Mouse (Mus musculus) heart, embryonic 11.5 days (tissue): ENCODE measurements at regions not wholly inside any gene's neighbourhood (a gene's known extent, or its start where the extent isn't known, plus 50 kb on each side); places are given as distances from the start of the nearest gene placed in this dataset.

Experiments used
- ATAC-seq: fragments of 200-750 bp; cut with Nextera tagmentation; replicated peaks from 2 replicates; pipeline ENCODE4 v1.8.0; 2017; ENCODE audit warnings: moderate library complexity; ENCODE audit not compliant: insufficient number of reproducible peaks, low FRiP score, low TSS enrichment
- H3K27ac ChIP-seq: fragments of 300-500 bp; sonication (generic); 2 replicates; pipeline ENCODE4 v1.5.1; 2014; ENCODE audit warnings: mild to moderate bottlenecking, low read depth, low read length
- H3K27me3 ChIP-seq: fragments of 300-500 bp; sonication (generic); 2 replicates; pipeline ENCODE4 v1.6.1; 2014; ENCODE audit warnings: mild to moderate bottlenecking, low read length, mixed read lengths; ENCODE audit not compliant: control insufficient read depth, insufficient read depth
- H3K36me3 ChIP-seq: fragments of 300-500 bp; sonication (generic); 2 replicates; pipeline ENCODE4 v1.6.1; 2014; ENCODE audit warnings: mild to moderate bottlenecking, low read length, moderate library complexity, mixed read lengths; ENCODE audit not compliant: control insufficient read depth, insufficient read depth
- H3K4me1 ChIP-seq: fragments of 300-500 bp; sonication (generic); 2 replicates; pipeline ENCODE4 v1.6.1; 2014; ENCODE audit warnings: low read length; ENCODE audit not compliant: control insufficient read depth, insufficient read depth
- H3K4me2 ChIP-seq: fragments of 300-500 bp; sonication (generic); 2 replicates; pipeline ENCODE4 v1.6.1; 2014; ENCODE audit warnings: mild to moderate bottlenecking, moderate library complexity
- H3K4me3 ChIP-seq: fragments of 300-500 bp; sonication (generic); 2 replicates; pipeline ENCODE4 v1.5.1; 2014; ENCODE audit warnings: low read depth, low read length
- H3K9ac ChIP-seq: fragments of 300-500 bp; sonication (generic); 2 replicates; pipeline ENCODE4 v1.6.1; 2014; ENCODE audit warnings: mild to moderate bottlenecking, low read depth, low read length, moderate library complexity
- H3K9me3 ChIP-seq: fragments of 300-500 bp; sonication (generic); replicated peaks from 2 replicates; pipeline ENCODE4 v1.6.1; 2016; ENCODE audit warnings: low read length; ENCODE audit not compliant: control insufficient read depth
- WGBS: fragments of 180-500 bp; shearing (Covaris S2); extraction: QIAGEN DNeasy Blood & Tissue Kit; methylation state at CpG from one replicate; pipeline ENCODE4 v1.1.7; 2014; ENCODE audit not compliant: insufficient replicate concordance; 5-methylcytosine and 5-hydroxymethylcytosine counted together

GRCm38 (mm10) chr5:112133688-112134573 lies 118.4 kb downstream of the Cryba4 start:
- no peaks in the 10 kb centered on the region for H3K9me3 ChIP-seq
- H3K27ac ChIP-seq, result no peak overlapping the region
- no peak overlapping the region for H3K9ac ChIP-seq
- no peaks in the 10 kb centered on the region for H3K36me3 ChIP-seq
- no peaks in the 10 kb centered on the region for H3K4me1 ChIP-seq
- 0 out of 2 replicates have a peak, but pooled peaks cover 2% of the 10 kb centered on the region for H3K27me3 ChIP-seq
- 76% methylated on average over 21 of the region's 21 CpGs for WGBS
- no peak for ATAC-seq
- H3K4me2 ChIP-seq, result no peak overlapping the region
- H3K4me3 ChIP-seq, result no peak overlapping the region

DNA sequence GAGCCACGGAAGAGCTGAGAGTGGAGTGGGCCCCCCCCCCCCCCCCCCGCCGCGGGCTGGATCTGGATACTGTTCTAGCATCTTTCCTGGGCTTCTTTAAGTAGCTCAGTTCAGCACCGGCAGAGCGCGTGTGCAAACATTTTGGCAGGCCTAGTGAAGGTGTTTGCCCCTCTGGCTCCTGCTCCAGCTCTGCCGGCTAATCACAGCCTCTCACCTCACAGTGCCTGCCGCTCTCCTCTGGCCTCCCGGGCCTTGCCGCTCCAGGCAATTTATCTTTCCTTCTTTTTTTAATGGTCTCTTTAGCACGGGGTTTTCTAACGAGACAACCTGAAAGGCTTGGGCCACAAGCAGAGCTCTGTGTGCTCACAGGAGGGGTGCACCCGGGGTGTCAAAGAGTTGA lies 115.7 kb downstream of the Cryba4 start:
- no peak overlapping the region for H3K4me2 ChIP-seq
- H3K4me1 ChIP-seq, result no peaks in the 10 kb centered on the region
- ATAC-seq, result no peak
- WGBS, result 31% methylated on average over 12 of the region's 14 CpGs
- H3K4me3 ChIP-seq, result no peak overlapping the region
- 0 out of 2 replicates have a peak, but pooled peaks cover 5% of the 10 kb centered on the region for H3K27me3 ChIP-seq
- no peak overlapping the region for H3K9ac ChIP-seq
- H3K36me3 ChIP-seq, result no peaks in the 10 kb centered on the region
- H3K27ac ChIP-seq, result no peak overlapping the region
- H3K9me3 ChIP-seq, result no peaks in the 10 kb centered on the region

- Histone ChIP-seq H3K9me3 (no peaks in the 10 kb centered on the region), H3K4me2 (no peak overlapping the region), H3K9ac (no peak overlapping the region), H3K4me1 (no peaks in the 10 kb centered on the region), H3K27ac (no peak overlapping the region), H3K4me3 (no peak overlapping the region), H3K36me3 (no peaks in the 10 kb centered on the region), H3K27me3 (0 out of 2 replicates have a peak, but pooled peaks cover 5% of the 10 kb centered on the region)
- no peak for ATAC-seq
- 69% methylated on average over 3 of the region's 3 CpGs for WGBS
These were observed 114.1 kb downstream of the Cryba4 start for GRCm38 (mm10) chr5:112138246-112138645.

GRCm38 (mm10) chr5:112142731-112143130 lies 109.6 kb downstream of the Cryba4 start:
- Histone ChIP-seq H3K9me3 (no peaks in the 10 kb centered on the region), H3K27ac (no peak overlapping the region), H3K4me3 (no peak overlapping the region), H3K9ac (no peak overlapping the region), H3K4me1 (no peaks in the 10 kb centered on the region), H3K4me2 (no peak overlapping the region), H3K36me3 (no peaks in the 10 kb centered on the region), H3K27me3 (0 out of 2 replicates have a peak, but pooled peaks cover 2% of the 10 kb centered on the region)
- 81% methylated on average over 3 of the region's 3 CpGs for WGBS
- ATAC-seq, result no peak

DNA sequence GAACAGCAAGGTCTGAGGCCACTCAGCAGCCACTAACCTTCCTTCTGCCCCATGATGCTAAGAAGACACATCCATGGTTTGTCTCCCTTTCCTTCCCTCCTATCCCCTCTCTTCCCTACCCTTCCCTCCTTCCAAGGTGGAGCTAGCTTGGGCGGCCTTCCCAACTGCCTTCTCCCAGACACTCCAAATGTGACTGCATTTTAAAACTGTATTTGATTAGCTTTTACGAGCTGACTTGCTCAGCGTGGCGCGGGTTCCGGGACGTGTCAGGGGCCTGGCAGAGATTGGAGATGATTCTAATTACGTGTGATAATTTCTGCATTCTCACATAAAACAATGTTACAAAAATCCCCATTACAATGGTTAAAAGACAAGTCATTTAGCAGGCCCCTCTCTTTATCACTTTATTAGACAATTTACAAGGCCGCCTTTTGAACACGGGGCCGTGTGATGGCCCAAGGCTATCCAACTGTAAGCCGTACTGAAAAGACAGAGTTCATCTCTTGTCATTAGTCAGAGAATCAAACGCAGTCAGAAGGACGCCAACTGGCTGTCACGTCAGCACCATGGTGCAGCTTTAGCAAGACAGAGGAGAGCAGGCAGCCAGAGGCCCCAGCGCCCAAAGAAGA lies 108.2 kb downstream of the Cryba4 start:
- no peak for ATAC-seq
- Histone ChIP-seq H3K36me3 (no peaks in the 10 kb centered on the region), H3K27me3 (0 out of 2 replicates have a peak, but pooled peaks cover 2% of the 10 kb centered on the region), H3K4me2 (no peak overlapping the region), H3K4me1 (no peaks in the 10 kb centered on the region), H3K9ac (no peak overlapping the region), H3K9me3 (no peaks in the 10 kb centered on the region), H3K27ac (no peak overlapping the region), H3K4me3 (no peak overlapping the region)
- WGBS, result 83% methylated on average over 16 of the region's 16 CpGs

GRCm38 (mm10) chr5:112153675-112154085 lies 98.6 kb downstream of the Cryba4 start:
- H3K27me3 ChIP-seq, result peaks cover 25% of the 10 kb centered on the region
- H3K36me3 ChIP-seq, result no peaks in the 10 kb centered on the region
- no peaks in the 10 kb centered on the region for H3K4me1 ChIP-seq
- ATAC-seq, result peak; percentile 62; the same call in 1 of the 2 replicates
- peak overlapping the region; percentile 64; the same call in 1 of the 2 replicates for H3K9ac ChIP-seq
- WGBS, result under 1% methylated on average over 39 of the region's 39 CpGs
- H3K27ac ChIP-seq, result no peak overlapping the region
- H3K4me3 ChIP-seq, result peak overlapping the region; percentile 40
- no peaks in the 10 kb centered on the region for H3K9me3 ChIP-seq
- peak overlapping the region; percentile 70 for H3K4me2 ChIP-seq

DNA sequence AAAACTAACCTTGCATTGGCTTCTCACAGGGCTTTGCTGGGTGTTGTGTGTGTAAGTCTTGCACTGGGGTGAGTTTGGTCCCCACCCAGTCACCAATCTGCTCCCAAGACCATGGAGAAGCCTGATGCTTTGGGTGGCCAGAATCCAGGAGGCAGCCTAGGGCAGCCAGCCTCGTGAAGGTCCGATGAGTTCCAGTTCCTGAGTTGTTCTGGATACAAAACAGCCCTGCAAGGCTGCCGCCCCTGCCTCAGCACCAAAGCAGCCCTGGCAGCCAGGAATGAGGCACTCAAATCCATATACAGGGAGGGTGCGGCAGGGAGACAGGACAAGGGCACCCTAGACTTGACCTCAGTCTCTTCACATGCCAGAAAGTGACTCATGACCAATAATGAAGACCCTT lies 97.7 kb downstream of the Cryba4 start:
- no peak overlapping the region for H3K27ac ChIP-seq
- no peaks in the 10 kb centered on the region for H3K4me1 ChIP-seq
- H3K36me3 ChIP-seq, result no peaks in the 10 kb centered on the region
- H3K9ac ChIP-seq, result no peak overlapping the region
- ATAC-seq, result no peak
- H3K4me3 ChIP-seq, result no peak overlapping the region
- 53% methylated on average over 4 of the region's 4 CpGs for WGBS
- peaks cover 25% of the 10 kb centered on the region for H3K27me3 ChIP-seq
- no peaks in the 10 kb centered on the region for H3K9me3 ChIP-seq
- H3K4me2 ChIP-seq, result no peak overlapping the region

- no peak overlapping the region for H3K9ac ChIP-seq
- peaks cover 25% of the 10 kb centered on the region for H3K27me3 ChIP-seq
- 62% methylated on average over 6 of the region's 6 CpGs for WGBS
These were observed 97.3 kb downstream of the Cryba4 start for GRCm38 (mm10) chr5:112155051-112155450.

More at GRCm38 (mm10) chr5:112155051-112155450, 97.3 kb downstream of the Cryba4 start:
- H3K4me1 ChIP-seq, result no peaks in the 10 kb centered on the region
- no peaks in the 10 kb centered on the region for H3K36me3 ChIP-seq
- no peaks in the 10 kb centered on the region for H3K9me3 ChIP-seq
- no peak overlapping the region for H3K4me2 ChIP-seq
- ATAC-seq, result no peak
- no peak overlapping the region for H3K4me3 ChIP-seq
- no peak overlapping the region for H3K27ac ChIP-seq
